Mouse (Mus musculus): Measurements from ENCODE around the gene Usp50. TPM values are rescaled to one million over a fixed set of nuclear protein-coding genes. Genes with fewer than 3 reads are reported as not detected.

Gene Usp50
- polyA plus RNA-seq, 1 experiment from 2014 or later: 2.1 TPM

GRCm38 (mm10) chr2:126767599-126767998 lies 15.7 kb downstream of the Usp50 start:
- Histone ChIP-seq H3K27ac (ENCODE audit: low read depth, low read length) (no peak overlapping the region), H3K9me3 (ENCODE audit: control insufficient read depth, low read length) (no peaks in the 10 kb centered on the region), H3K4me2 (ENCODE audit: low read depth) (no peak overlapping the region), H3K4me3 (ENCODE audit: low read depth, low read length) (no peak overlapping the region), H3K4me1 (ENCODE audit: control insufficient read depth, insufficient read depth, low read length) (no peaks in the 10 kb centered on the region), H3K27me3 (ENCODE audit: control insufficient read depth, insufficient read depth, low read length) (no peaks in the 10 kb centered on the region), H3K36me3 (ENCODE audit: control insufficient read depth, insufficient read depth, low read length) (peaks cover under 1% of the 10 kb centered on the region), H3K9ac (ENCODE audit: low read length) (no peak overlapping the region)
- WGBS: 94% methylated on average over 3 of the region's 3 CpGs
- DNase-seq (ENCODE audit: low spot score) (no peak), ATAC-seq (ENCODE audit: insufficient read depth, low FRiP score, low TSS enrichment) (no peak)

DNA sequence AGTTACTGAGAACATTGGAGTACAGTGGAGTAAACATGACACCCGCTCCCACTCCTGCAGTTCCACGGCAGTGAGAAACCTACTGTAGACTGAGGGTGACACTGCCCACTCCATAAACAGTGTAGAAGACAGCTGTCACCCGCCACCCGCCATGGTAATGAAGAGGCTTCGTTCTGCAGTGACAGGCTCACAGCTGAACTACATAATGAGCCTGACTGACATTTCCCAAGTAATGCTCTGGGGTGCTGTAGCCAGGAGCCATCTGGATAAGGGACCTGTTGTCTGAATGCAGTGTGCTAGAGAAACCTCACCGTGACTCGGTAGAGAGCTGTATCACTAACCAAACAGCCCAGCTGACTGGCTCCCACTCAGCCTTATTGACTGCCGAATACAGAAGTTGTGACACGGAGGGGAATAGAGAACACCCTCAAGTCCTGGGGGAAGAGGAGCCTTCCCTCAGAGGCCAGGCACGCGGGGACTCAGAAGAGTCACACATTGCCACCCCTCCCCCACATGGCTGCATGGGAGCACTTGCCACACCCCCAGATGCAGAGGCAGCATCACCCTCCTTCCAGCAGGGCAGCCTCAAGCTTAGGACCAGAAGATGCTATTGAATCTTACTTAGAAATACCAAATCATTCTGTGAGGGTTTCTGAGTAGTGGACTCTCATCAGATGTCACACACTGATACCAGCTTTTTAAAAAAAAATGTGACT lies 17.2 kb downstream of the Usp50 start:
- Histone ChIP-seq H3K4me3 (ENCODE audit: low read depth, low read length) (no peak overlapping the region), H3K27me3 (ENCODE audit: control insufficient read depth, insufficient read depth, low read length) (no peaks in the 10 kb centered on the region), H3K36me3 (ENCODE audit: control insufficient read depth, insufficient read depth, low read length) (peaks cover 9% of the 10 kb centered on the region), H3K4me2 (ENCODE audit: low read depth) (no peak overlapping the region), H3K27ac (ENCODE audit: low read depth, low read length) (no peak overlapping the region), H3K9me3 (ENCODE audit: control insufficient read depth, low read length) (no peaks in the 10 kb centered on the region), H3K4me1 (ENCODE audit: control insufficient read depth, insufficient read depth, low read length) (no peaks in the 10 kb centered on the region), H3K9ac (ENCODE audit: low read length) (no peak overlapping the region)
- WGBS: 47% methylated on average over 11 of the region's 11 CpGs
- DNase-seq (ENCODE audit: low spot score) (no peak), ATAC-seq (ENCODE audit: insufficient read depth, low FRiP score, low TSS enrichment) (peak; percentile 61)

- Histone ChIP-seq H3K27me3 (ENCODE audit: control insufficient read depth, insufficient read depth, low read length) (no peaks in the 10 kb centered on the region), H3K4me3 (ENCODE audit: low read depth, low read length) (no peak overlapping the region), H3K4me2 (ENCODE audit: low read depth) (no peak overlapping the region), H3K9me3 (ENCODE audit: control insufficient read depth, low read length) (no peaks in the 10 kb centered on the region), H3K9ac (ENCODE audit: low read length) (no peak overlapping the region), H3K4me1 (ENCODE audit: control insufficient read depth, insufficient read depth, low read length) (no peaks in the 10 kb centered on the region), H3K36me3 (ENCODE audit: control insufficient read depth, insufficient read depth, low read length) (peaks cover 20% of the 10 kb centered on the region), H3K27ac (ENCODE audit: low read depth, low read length) (no peak overlapping the region)
- ATAC-seq (ENCODE audit: insufficient read depth, low FRiP score, low TSS enrichment) (no peak), DNase-seq (ENCODE audit: low spot score) (no peak)
- 95% methylated on average over 7 of the region's 7 CpGs for WGBS
Measured at GRCm38 (mm10) chr2:126759351-126759750, 23.9 kb downstream of the Usp50 start.

DNA sequence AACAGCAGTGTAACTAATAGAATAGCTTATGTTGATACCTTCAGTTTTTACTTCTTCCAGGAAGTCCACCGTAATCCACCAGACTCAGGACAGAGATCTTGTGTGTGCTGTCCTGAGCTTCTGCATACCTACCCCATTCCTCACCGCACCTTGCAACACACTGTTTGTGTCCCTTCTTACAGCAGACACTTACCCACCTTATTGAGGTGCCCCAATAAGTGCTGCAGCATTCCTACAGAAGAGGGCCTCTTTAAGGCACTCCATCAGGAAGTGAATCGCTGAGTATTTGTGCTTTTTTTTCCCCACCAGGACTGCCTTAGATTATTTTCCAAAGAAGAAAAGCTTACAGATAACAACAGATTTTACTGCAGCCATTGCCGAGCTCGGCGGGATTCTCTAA lies 27.6 kb downstream of the Usp50 start:
- no peak overlapping the region for H3K4me3 ChIP-seq (ENCODE audit: low read depth, low read length)
- no peak overlapping the region for H3K4me2 ChIP-seq (ENCODE audit: low read depth)
- DNase-seq (ENCODE audit: low spot score) (no peak), ATAC-seq (ENCODE audit: insufficient read depth, low FRiP score, low TSS enrichment) (no peak)
- no peaks in the 10 kb centered on the region for H3K9me3 ChIP-seq (ENCODE audit: control insufficient read depth, low read length)
- no peak overlapping the region for H3K9ac ChIP-seq (ENCODE audit: low read length)
- 98% methylated on average over 6 of the region's 6 CpGs for WGBS
- peaks cover 15% of the 10 kb centered on the region for H3K36me3 ChIP-seq (ENCODE audit: control insufficient read depth, insufficient read depth, low read length)
- no peak overlapping the region for H3K27ac ChIP-seq (ENCODE audit: low read depth, low read length)
- H3K27me3 ChIP-seq (ENCODE audit: control insufficient read depth, insufficient read depth, low read length): no peaks in the 10 kb centered on the region
- H3K4me1 ChIP-seq (ENCODE audit: control insufficient read depth, insufficient read depth, low read length): no peaks in the 10 kb centered on the region

DNA sequence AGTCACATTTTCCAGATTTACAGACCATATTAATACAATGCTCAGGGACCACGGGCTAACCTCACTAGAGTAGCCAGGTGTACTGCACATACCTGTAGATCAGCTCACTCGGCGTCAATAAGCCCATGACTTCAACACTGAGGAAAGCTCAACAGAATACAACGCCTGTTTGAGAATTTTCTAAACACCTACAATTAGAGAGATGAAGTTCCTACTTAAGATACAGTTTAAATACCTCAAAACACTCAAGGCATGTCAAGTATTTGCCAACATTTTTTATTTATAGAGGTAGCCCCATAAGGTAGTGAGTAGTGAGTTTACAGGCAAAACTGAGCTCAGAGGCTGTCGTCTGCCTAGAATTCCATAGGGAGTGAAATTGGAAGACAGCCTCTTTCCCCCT lies 39.9 kb downstream of the Usp50 start:
- DNase-seq (ENCODE audit: low spot score) (no peak), ATAC-seq (ENCODE audit: insufficient read depth, low FRiP score, low TSS enrichment) (no peak)
- Histone ChIP-seq H3K4me3 (ENCODE audit: low read depth, low read length) (no peak overlapping the region), H3K36me3 (ENCODE audit: control insufficient read depth, insufficient read depth, low read length) (peaks cover 11% of the 10 kb centered on the region), H3K9ac (ENCODE audit: low read length) (no peak overlapping the region), H3K4me2 (ENCODE audit: low read depth) (no peak overlapping the region), H3K4me1 (ENCODE audit: control insufficient read depth, insufficient read depth, low read length) (no peaks in the 10 kb centered on the region), H3K9me3 (ENCODE audit: control insufficient read depth, low read length) (no peaks in the 10 kb centered on the region), H3K27ac (ENCODE audit: low read depth, low read length) (no peak overlapping the region), H3K27me3 (ENCODE audit: control insufficient read depth, insufficient read depth, low read length) (no peaks in the 10 kb centered on the region)
- WGBS: 90% methylated on average over 5 of the region's 5 CpGs

GRCm38 (mm10) chr2:126740314-126740713 lies 43.0 kb downstream of the Usp50 start:
- Histone ChIP-seq H3K9ac (ENCODE audit: low read length) (no peak overlapping the region), H3K4me3 (ENCODE audit: low read depth, low read length) (no peak overlapping the region), H3K9me3 (ENCODE audit: control insufficient read depth, low read length) (no peaks in the 10 kb centered on the region), H3K27me3 (ENCODE audit: control insufficient read depth, insufficient read depth, low read length) (no peaks in the 10 kb centered on the region), H3K4me2 (ENCODE audit: low read depth) (no peak overlapping the region), H3K36me3 (ENCODE audit: control insufficient read depth, insufficient read depth, low read length) (peaks cover 8% of the 10 kb centered on the region), H3K27ac (ENCODE audit: low read depth, low read length) (no peak overlapping the region), H3K4me1 (ENCODE audit: control insufficient read depth, insufficient read depth, low read length) (no peaks in the 10 kb centered on the region)
- ATAC-seq (ENCODE audit: insufficient read depth, low FRiP score, low TSS enrichment) (no peak), DNase-seq (ENCODE audit: low spot score) (no peak)
- WGBS: 96% methylated on average over 2 of the region's 2 CpGs

GRCm38 (mm10) chr2:126735339-126736073 lies 47.8 kb downstream of the Usp50 start:
- no peaks in the 10 kb centered on the region for H3K9me3 ChIP-seq (ENCODE audit: control insufficient read depth, low read length)
- no peak overlapping the region for H3K4me3 ChIP-seq (ENCODE audit: low read depth, low read length)
- peaks cover 9% of the 10 kb centered on the region for H3K36me3 ChIP-seq (ENCODE audit: control insufficient read depth, insufficient read depth, low read length)
- DNase-seq (ENCODE audit: low spot score): no peak
- ATAC-seq (ENCODE audit: insufficient read depth, low FRiP score, low TSS enrichment): no peak
- H3K27ac ChIP-seq (ENCODE audit: low read depth, low read length): no peak overlapping the region
- 91% methylated on average over 6 of the region's 6 CpGs for WGBS
- H3K4me2 ChIP-seq (ENCODE audit: low read depth): no peak overlapping the region
- H3K9ac ChIP-seq (ENCODE audit: low read length): no peak overlapping the region
- no peaks in the 10 kb centered on the region for H3K27me3 ChIP-seq (ENCODE audit: control insufficient read depth, insufficient read depth, low read length)
- H3K4me1 ChIP-seq (ENCODE audit: control insufficient read depth, insufficient read depth, low read length): no peaks in the 10 kb centered on the region

DNA sequence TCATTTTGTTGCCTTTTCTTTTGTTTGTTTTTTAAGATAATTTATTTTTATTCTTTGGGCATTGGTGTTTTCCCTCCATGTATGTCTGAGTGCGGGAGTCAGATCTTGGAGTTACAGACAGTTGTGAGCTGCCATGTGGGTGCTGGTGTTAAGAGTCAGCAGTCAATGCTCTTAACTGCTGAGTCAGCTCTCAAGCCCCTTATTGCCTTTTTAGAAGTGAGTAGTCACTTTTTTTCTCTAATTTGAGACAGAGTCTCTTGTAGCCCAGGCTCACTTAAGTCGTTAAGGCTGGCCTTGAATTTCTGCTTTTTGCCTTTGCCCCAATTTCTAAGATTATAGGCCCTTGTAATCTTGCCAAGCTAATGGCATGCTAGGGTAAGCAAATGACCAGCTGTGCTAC lies 52.8 kb downstream of the Usp50 start:
- H3K4me3 ChIP-seq (ENCODE audit: low read depth, low read length): no peak overlapping the region
- no peak overlapping the region for H3K4me2 ChIP-seq (ENCODE audit: low read depth)
- DNase-seq (ENCODE audit: low spot score) (no peak), ATAC-seq (ENCODE audit: insufficient read depth, low FRiP score, low TSS enrichment) (no peak)
- H3K4me1 ChIP-seq (ENCODE audit: control insufficient read depth, insufficient read depth, low read length): no peaks in the 10 kb centered on the region
- H3K9me3 ChIP-seq (ENCODE audit: control insufficient read depth, low read length): no peaks in the 10 kb centered on the region
- H3K27me3 ChIP-seq (ENCODE audit: control insufficient read depth, insufficient read depth, low read length): no peaks in the 10 kb centered on the region
- no peak overlapping the region for H3K9ac ChIP-seq (ENCODE audit: low read length)
- H3K36me3 ChIP-seq (ENCODE audit: control insufficient read depth, insufficient read depth, low read length): peaks cover 6% of the 10 kb centered on the region
- WGBS: 85% methylated on average over 2 of the region's 2 CpGs
- no peak overlapping the region for H3K27ac ChIP-seq (ENCODE audit: low read depth, low read length)

DNA sequence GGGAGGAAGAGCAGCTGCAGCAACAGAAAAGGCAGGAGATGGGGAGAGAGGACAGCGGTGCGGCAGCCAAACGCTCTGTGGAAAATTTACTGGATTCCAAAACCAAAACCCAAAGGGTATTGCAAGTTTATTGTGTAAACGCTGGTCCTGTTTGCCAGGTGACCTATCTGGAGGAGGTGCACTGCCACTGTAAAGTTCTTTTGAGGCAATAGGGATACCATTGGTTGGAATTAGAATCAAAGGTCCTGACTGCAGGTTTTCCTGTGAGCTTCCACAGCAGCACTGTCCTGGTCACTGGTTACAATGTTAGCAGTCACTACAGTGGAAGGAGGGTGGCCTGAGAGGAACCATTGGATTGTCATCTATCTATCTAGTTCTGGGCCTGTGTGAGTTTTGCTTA lies 54.1 kb downstream of the Usp50 start:
- Histone ChIP-seq H3K4me1 (ENCODE audit: control insufficient read depth, insufficient read depth, low read length) (no peaks in the 10 kb centered on the region), H3K4me2 (ENCODE audit: low read depth) (no peak overlapping the region), H3K9ac (ENCODE audit: low read length) (no peak overlapping the region), H3K9me3 (ENCODE audit: control insufficient read depth, low read length) (no peaks in the 10 kb centered on the region), H3K36me3 (ENCODE audit: control insufficient read depth, insufficient read depth, low read length) (peaks cover 4% of the 10 kb centered on the region), H3K27me3 (ENCODE audit: control insufficient read depth, insufficient read depth, low read length) (no peaks in the 10 kb centered on the region), H3K4me3 (ENCODE audit: low read depth, low read length) (no peak overlapping the region), H3K27ac (ENCODE audit: low read depth, low read length) (no peak overlapping the region)
- 95% methylated on average over 4 of the region's 4 CpGs for WGBS
- ATAC-seq (ENCODE audit: insufficient read depth, low FRiP score, low TSS enrichment) (no peak), DNase-seq (ENCODE audit: low spot score) (no peak)

Measured in neural tube, embryonic 11.5 days (tissue).